Mouse (Mus musculus) E14TG2a.4 (cell line): ENCODE measurements at regions not wholly inside any gene's neighbourhood (a gene's known extent, or its start where the extent isn't known, plus 50 kb on each side); places are given as distances from the start of the nearest gene placed in this dataset.

Experiments used
- CTCF ChIP-seq: conservative IDR thresholded peaks from 2 replicates; pipeline ENCODE4 v1.5.1; 2014; ENCODE audit warnings: low read length
- NANOG ChIP-seq: IDR thresholded peaks from 2 replicates; pipeline ENCODE4 v1.6.1; 2014; ENCODE audit warnings: borderline replicate concordance, low read length, mixed read lengths
- POU5F1 ChIP-seq: IDR thresholded peaks from 2 replicates; pipeline ENCODE4 v1.6.1; 2014; ENCODE audit warnings: low read length, borderline replicate concordance

GRCm38 (mm10) chr10:124119585-124119984 is 855.8 kb downstream of the Fam19a2 start:
- TF ChIP-seq CTCF (no peak), POU5F1 (no peak), NANOG (no peak)
